Mouse (Mus musculus) G1E (cell line): ENCODE results near the gene Ap3s2.

Source experiments
- CTCF ChIP-seq: IDR thresholded peaks from 2 replicates; pipeline ENCODE4 v1.5.1; 2012; ENCODE audit warnings: low read depth, low read length, inconsistent platforms, mixed read lengths
- GATA1 ChIP-seq: IDR thresholded peaks from 2 replicates; pipeline ENCODE4 v1.6.1; 2012; ENCODE audit warnings: borderline replicate concordance, low read length, inconsistent platforms, mixed read lengths

- TF ChIP-seq GATA1, result no peak
- TF ChIP-seq CTCF, result no peak
Observed at GRCm38 (mm10) chr7:79880033-79880432, 40.4 kb downstream of the Ap3s2 start.
